Mouse (Mus musculus) myocyte (in vitro differentiated cells): Measurements from ENCODE around the gene 4921530L21Rik.

Experiments
- E2F4 ChIP-seq: IDR thresholded peaks from one replicate; pipeline ENCODE4 v1.6.1; 2011; ENCODE audit warnings: mild to moderate bottlenecking, control low read depth, moderate library complexity; ENCODE audit not compliant: insufficient read depth
- MAX ChIP-seq: IDR thresholded peaks from one replicate; pipeline ENCODE4 v1.6.1; 2011; ENCODE audit warnings: low read depth, mild to moderate bottlenecking, control low read depth
- MYOD1 ChIP-seq, 3 experiments: IDR thresholded peaks; one replicate each; pipeline ENCODE4 v1.6.1; 2011; ENCODE audit warnings: control low read depth in 2 of 3, low read depth in 2 of 3, mild to moderate bottlenecking in 2 of 3, moderate library complexity in 1 of 3; ENCODE audit not compliant: insufficient read length in 2 of 3, control insufficient read depth in 1 of 3
- MYOG ChIP-seq, 3 experiments: IDR thresholded peaks; one replicate each; pipeline ENCODE4 v1.6.1; 2011; ENCODE audit warnings: control low read depth in 2 of 3, low read depth in 2 of 3, mild to moderate bottlenecking in 2 of 3; ENCODE audit not compliant: insufficient read length in 2 of 3, control insufficient read depth in 1 of 3, insufficient read depth in 1 of 3
- POLR2A ChIP-seq: IDR thresholded peaks from one replicate; pipeline ENCODE4 v1.6.1; 2011; ENCODE audit warnings: low read depth, mild to moderate bottlenecking, control low read depth, moderate library complexity; ENCODE audit not compliant: insufficient read length
- REST ChIP-seq: IDR thresholded peaks from one replicate; pipeline ENCODE4 v1.6.1; 2011; ENCODE audit warnings: mild to moderate bottlenecking, control low read depth, moderate library complexity; ENCODE audit not compliant: insufficient read depth, insufficient read length
- SRF ChIP-seq: IDR thresholded peaks from one replicate; pipeline ENCODE4 v1.6.1; 2011; ENCODE audit warnings: low read depth; ENCODE audit not compliant: control insufficient read depth, insufficient read length
- TCF12 ChIP-seq: IDR thresholded peaks from one replicate; pipeline ENCODE4 v1.6.1; 2011; ENCODE audit warnings: mild to moderate bottlenecking, control low read depth; ENCODE audit not compliant: poor library complexity, insufficient read depth, severe bottlenecking
- USF1 ChIP-seq: IDR thresholded peaks from one replicate; pipeline ENCODE4 v1.6.1; 2011; ENCODE audit warnings: low read depth, mild to moderate bottlenecking, control low read depth, moderate library complexity

DNA sequence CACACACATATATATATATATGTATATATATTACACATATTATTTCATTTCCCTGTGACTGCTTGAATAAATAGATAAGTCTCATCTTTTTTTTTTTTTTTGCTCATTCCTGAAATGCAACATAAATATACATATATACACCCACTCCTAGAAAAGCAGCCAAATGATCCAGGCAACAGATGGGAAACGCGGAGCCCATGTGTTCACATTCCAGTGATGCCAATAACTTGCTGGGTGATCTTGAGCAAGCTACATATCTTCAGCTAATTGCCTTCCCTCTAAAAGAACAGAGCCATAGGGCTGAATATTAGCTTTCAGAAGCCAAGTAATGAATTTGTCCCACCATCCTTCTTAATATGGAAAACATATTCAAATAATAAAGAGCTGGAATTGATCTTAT lies 32.2 kb downstream of the 4921530L21Rik start:
- no peak for TF ChIP-seq MYOG (IDR thresholded peaks at IDR 0.05; ENCODE audit: control insufficient read depth in 1 of 3, insufficient read depth in 1 of 3, insufficient read length in 2 of 3, low read depth in 2 of 3)
- no peak for TF ChIP-seq SRF
- no peak for TF ChIP-seq TCF12
- no peak for TF ChIP-seq REST
- TF ChIP-seq POLR2A: no peak
- TF ChIP-seq MAX: no peak
- no peak for TF ChIP-seq MYOD1 (IDR thresholded peaks at IDR 0.05; ENCODE audit: control insufficient read depth in 1 of 3, insufficient read length in 2 of 3, low read depth in 2 of 3)
- TF ChIP-seq USF1: no peak
- no peak for TF ChIP-seq E2F4
